Mouse (Mus musculus) adrenal gland, adult 18-20 months (tissue): Measurements from ENCODE around the gene Esrrg. TPM values are rescaled to one million over a fixed set of nuclear protein-coding genes. Genes with fewer than 3 reads are reported as not detected.

Source experiments
- DNase-seq, 2 experiments: peaks; one replicate each; pipeline ENCODE4 v3.0.0; 2021 to 2022; ENCODE audit warnings: low spot score in 2 of 2
- total RNA-seq, 2 experiments: library from RNA; stranded (reverse); gene quantifications; 1 replicate in 1 of 2; 2 replicates in 1 of 2; pipeline ENCODE4 v1.2.3; 2021

Esrrg gene
- total RNA-seq, 2 experiments from 2014 or later = 13.2 to 13.4 TPM

DNA sequence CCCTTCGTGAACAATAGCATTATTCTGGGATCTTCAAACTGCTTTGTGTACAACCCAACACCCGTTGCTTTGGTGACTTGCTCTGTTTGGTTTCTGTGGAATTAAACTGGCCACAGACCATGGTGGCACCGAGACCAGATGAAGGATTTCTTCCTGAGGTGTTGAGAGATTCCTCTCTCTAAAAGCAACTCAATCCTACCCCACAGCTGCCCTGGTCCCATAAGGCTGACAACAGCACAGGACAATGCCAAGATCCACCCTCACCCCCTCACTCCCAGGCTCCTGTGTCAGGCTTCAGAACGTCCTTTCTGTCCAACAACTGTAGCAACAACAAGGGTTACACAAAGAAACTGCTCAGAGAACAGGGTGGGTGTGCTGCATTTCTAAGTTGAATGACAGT, 449.3 kb downstream of the Esrrg start:
- no peak for DNase-seq

DNA sequence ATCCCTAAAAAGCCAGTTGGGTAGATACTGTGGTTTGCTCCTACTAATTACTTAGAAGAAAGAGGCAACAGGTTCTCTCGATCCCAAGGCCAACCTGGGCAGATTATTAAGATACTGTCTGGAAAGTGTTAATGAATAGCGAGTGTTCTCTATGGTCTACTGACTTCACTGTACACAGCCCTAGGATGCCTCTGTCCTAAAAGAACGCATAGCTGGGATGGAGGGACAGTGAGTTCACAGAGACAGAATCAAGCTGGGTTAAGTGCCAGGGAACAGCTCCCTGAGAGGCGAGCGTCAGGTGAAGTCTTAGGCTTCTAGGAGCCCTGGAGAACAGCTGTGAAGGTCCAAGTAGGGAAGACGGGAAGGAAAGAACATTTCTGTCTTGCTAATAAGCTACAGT, 450.4 kb downstream of the Esrrg start:
- DNase-seq = no peak

DNA sequence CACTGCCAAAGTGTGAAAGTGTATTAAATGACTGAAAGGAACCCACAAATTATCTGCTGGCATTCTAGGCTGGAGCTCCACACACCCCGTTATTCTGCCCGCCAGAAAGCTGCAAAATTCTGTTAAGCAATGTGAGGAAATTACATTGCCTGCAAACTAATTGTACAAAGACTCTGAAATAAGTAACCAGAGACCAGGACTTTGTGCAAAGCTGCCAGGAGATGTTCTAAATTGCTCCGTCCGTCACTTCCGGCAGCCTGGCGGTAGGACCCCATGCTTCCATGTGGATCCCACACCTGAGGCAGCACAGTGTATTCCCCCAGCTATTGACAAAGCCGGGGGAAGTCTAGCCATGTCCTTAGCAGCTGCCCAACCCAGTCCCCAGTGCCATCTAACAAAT, 451.9 kb downstream of the Esrrg start:
- no peak for DNase-seq

DNA sequence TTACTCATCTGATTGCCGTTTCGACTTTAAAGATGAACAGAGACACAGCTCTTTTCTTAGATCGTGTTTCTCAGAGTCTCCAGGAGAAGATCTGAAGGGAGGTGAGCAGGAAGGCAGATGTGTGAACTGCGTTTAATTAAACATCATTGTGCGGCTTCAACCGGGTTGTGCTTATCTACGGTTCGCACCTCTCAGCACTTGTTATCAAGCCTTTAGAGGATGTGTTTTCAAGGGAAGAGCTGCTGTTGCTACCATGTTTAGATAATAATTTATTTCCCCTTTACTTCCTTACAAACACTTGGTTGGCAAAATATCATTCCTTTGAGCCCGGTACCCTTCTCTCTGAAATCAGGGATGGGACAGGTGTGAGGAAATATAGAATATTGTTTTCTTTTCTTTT, 460.2 kb downstream of the Esrrg start:
- DNase-seq = no peak

DNA sequence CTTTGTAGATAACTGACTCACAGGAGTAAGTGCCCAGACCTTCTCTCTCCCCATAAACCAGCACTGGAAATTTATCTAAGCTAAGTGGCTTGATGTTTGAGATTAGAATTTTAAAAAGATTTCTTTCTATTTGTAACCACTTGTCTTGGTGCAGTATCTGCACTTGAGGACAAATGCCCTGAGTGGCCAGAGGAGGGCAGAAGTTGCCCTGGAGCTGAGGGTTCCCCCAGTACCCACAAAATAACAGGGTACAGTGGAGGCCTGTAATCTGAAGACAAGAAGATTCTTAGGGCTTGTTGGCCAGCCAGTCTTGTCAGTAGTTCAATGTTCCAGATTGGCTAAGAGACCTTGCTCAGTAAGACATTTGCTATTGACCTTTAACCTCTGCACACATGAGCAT, 461.3 kb downstream of the Esrrg start:
- no peak for DNase-seq

DNA sequence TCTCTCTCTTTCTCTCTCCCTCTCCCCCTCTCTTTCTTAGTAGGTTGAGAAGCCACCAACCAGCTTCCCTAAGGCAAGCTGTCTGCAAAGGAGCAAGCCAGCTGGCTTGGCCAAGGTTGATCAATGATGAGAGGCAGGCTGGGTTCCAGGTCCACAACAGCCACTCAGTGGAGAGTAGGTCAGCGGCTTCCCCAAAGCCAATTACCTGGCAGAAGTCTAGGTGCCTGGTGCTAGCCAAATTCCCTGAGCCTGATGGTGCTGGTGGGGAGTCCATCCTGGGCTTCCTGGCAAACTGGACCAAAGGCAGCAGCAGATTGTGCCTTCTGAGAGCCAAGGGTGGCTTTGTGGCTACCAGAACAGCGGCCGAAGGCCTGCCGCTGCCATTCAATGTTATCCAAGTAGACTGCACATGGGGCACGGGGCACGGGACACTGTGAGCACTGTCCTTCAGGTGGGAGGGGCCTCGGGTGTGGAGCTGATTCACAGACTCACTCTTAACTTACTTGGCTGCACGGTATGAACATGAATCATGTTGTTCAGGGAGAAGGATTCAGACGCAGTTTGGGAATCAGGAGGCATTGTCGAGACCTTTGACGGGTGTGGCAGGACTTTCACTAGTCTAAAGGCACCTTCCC, 469.1 kb downstream of the Esrrg start:
- DNase-seq = peak; percentile 36 to 49

DNA sequence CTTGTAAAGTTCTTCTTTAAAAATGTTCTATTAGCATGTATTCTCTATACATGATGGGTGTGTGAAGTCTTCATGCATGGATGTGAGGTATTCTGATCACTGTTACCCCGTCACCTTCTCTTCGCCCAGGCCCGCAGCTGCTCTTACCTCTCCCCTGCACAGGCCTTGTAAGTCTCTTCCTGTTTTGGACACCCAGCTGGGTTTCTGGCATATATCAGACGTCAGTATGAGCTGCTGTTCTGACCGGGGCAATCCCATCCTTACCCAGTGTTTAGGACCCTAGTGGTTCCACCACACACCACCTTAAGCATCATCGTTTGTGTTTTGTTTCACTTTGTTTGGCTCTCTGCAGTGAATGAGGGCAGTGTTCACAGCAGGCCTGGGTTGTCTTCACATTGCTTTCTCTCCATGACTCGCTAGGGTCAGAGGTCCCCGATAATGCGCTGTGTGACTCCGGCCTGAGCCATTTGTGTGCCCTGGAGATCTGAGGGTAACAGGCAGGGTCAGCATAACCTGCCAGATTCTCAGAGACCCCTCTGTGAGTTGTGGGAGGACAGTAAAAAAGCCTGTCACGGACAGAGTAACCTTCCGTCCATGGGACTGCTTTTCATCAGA, 471.8 kb downstream of the Esrrg start:
- DNase-seq = no peak

DNA sequence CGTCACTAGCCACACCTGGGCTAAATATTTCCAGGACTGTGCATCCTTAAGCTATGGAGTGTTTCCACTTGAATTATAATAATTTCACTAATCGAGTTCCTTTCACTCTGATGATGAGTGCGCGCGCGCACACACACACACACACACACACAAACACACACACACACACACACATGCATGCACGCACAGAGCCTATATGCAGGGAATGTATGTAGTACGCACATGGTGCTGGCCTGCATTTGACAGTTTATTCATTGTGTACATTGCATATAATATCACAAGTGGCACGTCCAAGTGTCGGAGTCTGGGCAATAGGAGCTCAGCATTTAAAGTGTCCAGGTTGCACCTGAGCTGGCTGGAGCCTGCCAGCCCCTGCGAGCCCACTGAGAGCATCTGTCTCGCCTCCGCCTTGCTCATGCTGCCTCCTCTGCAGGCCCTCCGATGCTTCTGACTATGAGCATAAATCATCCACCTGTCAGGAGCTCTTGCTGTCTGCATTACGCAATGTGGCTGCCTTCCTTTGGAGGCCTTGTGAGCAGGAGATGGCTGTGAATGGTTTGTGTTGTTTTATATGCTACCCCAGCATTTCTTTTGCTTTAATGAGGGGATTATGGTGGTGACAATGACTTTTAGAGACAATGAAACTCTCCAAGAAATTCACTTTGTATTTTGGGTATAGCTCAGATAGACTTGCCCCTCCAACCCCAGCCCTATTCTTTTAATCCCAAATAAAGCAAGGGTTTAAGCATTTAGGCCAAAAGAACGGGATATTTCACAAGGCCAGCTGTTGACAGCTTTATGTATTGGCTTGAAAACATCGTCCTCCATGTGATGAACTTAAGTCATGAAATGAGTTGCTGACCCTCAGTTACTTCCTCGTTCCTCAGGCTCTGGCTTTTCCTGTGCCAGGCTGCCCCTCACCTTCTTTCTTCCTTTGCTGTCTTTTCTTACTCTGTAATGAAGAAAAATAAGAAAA, 474.4 kb downstream of the Esrrg start:
- DNase-seq = peak in 1 of 2 experiments; percentile 27

DNA sequence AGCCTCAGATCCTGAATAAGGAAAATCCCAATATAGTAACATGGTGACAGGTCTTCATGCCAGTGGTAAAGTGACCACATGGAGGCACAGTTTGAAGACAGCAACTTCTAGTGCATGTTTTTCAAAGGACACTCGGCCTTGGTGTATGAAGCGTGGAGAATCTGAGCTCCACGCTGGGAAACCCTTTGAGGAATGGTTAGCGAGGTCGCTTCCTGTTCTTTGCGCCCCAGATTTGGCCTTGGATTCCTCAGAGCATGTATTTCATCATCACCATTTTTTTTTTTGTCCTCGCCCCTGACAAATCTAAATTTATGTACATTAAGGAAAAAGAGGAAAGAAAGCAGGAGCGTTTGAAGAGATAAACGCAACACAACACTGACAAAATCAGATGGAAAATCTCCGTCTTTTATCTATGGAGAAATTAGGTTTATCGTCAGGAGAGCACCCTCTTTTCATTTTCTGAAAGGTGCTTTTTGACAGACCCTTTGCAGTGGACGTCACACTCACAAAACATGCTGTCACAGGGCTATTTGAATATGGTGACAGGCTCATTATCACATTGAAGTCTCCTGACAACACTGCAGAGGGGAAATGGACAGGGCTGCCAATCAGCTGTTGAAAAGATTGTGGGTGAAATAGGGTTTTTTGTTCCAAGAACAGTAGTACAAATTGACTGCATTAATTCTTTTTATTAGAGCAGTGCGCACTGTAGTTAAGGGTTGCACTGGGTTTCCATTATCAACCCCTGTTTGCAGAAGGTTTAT, 476.7 kb downstream of the Esrrg start:
- peak in 1 of 2 experiments; percentile 28 for DNase-seq

DNA sequence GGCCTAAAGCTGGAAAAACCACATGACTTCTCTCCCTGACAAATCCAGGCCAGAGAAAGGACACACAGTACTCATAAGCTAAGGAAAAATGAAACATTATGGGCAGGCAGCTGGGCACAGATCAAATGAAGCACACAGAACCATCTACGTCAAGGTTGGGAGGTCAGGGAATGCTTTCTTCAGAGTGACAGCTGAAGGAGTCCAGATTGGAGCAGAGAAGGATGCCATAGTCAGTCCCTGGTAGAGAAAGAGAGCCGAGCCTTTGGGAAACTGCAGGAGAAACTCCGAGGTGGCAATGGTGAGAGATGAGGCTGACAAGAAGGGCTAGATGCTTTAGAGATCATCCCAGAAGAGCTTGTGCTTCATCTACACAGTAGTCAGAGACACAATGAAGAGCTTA, 485.1 kb downstream of the Esrrg start:
- DNase-seq = no peak

DNA sequence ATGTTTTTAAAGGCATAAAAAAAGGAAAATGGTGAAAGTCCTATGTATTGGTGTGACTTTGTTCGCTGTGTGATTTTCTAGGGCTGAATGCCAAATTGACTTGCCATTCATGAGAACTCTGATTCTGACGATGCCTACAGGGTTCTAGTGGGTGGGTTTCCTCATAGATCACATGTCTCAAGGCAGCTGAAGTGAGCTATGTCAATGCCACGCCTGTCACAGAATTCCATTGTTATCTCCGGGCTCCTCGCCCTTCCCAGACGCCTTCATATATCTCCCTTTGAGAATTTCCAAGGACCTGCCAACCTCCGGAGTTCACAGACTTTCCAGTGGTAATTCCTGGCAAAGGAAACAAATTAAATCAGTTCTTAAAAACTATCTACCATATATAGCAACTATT, 493.2 kb downstream of the Esrrg start:
- no peak for DNase-seq

DNA sequence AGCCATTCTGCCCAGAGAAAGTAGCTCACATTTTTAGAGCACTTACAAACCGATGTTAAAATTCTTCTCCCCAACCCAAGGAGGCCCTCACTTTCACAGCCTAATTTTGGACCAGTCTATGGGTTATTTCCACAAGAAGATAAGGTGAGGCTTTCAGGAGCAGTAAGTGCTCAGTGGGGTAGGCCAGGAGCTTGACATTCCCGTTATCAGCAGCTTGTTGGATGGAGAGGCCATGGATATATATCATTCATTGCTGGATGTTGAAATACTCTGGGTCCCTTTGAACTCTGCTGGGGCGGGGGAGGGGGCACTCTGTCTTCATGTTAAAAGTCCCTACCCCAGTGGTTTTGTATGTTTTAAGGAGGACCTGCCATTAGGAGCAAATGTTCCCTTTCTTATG, 494.6 kb downstream of the Esrrg start:
- no peak for DNase-seq

DNA sequence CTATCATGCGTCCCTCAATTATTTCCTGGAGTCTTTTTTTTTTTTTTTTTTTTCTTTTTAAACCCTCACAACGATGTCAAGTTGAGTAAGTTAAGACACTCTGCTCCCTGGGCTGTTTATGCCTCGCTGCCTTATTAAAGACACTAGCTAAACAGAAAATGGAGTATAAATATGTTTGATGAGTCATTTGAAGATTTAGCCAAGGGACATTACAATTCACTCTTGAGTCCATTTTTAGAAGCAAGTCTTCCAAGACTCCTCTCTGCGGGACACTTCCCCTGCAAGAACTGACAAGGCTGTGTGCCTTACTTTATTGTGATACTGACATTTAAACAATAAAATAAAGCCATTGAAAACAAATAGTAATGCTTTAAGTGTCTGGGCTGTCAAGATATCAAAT, 496.9 kb downstream of the Esrrg start:
- no peak for DNase-seq

DNA sequence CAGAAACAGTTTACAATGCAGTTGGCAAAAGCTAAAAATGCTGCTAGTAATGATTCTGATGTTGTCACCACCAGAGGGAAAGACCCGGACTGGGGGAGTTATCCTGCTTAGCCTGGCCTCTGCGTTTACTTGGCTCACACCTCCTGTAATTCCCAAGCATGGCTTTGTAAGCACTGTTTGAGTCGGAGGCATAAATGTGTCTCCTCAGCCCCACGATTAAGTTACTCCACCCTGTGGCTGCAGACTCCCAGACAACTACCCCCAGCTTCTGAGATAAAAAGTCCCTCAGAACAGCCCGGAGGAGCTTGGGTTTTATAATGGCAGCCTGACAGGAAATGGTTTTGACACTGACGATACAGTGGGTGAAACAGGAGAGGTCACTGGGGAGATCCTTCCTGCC, 499.4 kb downstream of the Esrrg start:
- DNase-seq = no peak

DNA sequence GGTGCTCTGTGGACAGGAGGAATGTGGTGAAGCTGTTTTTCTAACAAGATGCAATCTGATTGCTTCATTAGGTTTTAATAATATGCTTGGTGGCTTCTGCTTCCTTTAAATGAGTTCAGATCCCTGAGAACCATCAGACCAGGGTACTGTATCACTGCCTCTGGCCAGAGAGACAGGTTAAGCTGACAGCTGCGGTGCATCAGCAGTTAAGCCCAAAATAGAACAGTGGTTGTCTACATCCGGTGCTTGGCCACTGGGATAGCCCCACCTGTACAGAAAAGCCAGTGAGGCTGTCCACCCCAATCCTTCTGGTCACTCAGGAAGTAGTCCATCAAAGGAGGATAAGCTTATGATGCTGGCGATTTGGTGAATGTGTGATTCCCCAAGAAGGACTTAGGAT, 503.0 kb downstream of the Esrrg start:
- DNase-seq = no peak

DNA sequence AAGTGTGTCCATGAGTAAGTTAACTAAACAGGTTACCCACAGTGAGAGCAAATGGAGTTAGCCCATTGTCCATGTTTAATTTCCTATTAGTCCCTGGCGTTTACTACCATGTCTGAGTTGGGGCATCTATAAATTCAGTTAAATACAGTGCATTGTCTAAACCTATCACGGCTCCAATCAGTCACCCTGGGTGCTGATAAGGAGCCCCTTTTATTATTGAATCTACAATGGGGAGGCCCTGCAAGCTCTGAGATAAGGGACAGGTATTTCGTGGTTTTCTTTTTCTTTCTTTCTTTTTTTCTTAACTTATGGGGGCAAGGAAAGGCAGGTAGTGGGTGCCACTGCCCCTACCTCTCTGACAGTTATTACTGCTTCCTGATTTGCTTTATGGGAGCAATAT, 504.6 kb downstream of the Esrrg start:
- DNase-seq = no peak

DNA sequence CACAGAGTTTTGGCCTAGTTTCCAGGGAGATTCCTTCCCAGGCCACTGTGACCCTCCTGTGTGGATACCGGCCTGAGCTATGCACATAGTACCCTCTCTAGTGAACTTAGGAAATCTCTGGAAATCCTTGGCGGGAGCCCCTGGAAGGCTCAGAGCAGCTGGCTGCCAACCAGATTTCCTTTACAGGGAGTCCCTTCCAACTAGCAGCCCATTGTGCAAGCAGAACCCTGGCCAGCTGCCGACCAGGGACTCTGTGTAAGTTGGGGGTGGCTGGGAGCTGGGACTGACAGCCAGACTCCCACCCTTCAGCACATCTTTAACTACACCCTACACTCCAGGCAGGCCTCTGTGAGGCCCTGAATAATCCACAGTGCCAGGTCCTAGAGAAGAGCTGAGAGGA, 509.5 kb downstream of the Esrrg start:
- peak; percentile 40 to 66 for DNase-seq

DNA sequence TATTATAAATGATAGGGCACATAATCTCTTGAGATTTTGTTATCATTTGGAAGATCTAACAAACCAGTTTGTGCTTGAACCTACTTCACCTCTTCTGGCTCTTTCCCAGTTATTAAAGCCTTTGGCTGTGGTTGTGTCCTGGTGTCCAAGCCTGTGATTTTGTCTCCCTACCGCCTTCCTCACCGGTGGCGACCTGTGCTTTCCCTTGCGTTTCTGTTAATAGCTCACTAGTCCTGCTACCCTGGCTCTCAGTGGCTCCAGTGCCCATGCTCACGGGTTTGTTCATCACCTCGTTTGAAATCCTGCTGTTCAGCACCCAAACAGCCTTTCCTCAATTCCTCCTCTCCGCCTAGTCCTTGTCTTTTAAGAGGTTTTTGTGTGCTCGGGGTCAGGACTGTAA, 511.2 kb downstream of the Esrrg start:
- DNase-seq = no peak

DNA sequence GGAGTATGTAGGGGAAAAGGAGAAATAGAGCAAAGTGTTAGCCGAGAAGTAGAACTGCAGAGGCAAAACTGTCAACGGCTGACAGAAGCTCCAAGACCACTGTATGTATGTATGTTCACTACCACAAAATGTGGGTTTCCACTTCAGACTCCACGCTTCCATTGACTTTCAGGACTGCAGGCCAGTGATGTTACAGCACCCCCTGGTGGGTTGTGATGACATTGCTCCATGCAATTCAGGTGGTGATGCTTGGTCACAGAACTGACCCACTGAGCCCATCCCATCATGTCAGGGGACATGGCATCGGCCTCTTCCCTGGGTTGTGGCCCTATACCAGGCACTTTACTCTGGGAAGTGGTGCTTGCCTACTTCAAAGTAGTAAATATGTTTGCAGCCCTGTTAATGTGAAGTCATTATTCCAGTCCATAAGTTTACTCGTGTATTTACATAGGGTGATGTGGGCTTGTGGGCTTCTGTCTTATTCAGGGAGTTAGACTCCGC, 517.0 kb downstream of the Esrrg start:
- DNase-seq = no peak

DNA sequence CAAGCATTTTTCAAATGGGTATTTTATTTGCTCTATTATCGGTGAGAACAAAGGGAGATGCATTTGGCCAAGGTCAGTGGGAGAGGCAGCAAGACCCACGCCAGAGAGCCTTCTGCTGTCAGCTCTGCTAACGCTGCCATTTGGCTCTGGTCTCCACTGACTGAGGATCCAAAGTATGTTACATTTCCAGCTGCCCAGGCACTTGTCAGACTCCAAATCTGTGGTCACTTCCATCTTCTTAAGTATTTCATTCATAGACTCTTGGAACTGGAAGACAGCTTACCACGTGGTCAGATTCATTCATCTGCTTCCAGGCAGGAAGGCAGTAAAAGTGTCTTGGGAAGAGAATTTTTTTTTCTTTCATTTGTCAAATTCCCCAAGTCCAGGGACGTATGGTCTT, 527.5 kb downstream of the Esrrg start:
- no peak for DNase-seq

DNA sequence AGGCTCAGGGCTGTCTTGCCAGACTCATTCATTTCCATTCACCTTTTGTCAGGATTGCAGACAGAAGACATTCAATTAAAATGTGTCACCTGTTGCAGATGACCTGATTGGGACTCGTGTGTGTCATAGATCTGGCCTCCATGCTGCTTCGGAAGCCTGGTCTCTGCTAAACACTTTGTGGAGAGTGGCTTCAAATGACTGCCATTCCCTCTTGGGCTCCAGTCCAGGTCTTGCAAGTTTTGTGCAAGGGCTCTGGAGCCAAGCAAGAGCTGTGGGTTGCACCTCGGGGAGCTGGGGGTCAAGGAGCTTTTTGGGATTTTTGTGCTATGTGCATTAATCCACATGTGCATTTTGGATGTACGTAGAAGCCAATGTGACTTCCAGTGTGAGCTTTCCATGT, 530.9 kb downstream of the Esrrg start:
- peak in 1 of 2 experiments; percentile 28 for DNase-seq
